Mouse (Mus musculus): Measurements from ENCODE around the gene Nxpe5. TPM values are rescaled to one million over a fixed set of nuclear protein-coding genes. Genes with fewer than 3 reads are reported as not detected.
"Not testable (repeated sequence)": the region's sequence is repeated elsewhere in the genome, so short reads cannot be mapped to it uniquely, and the experiment has no call there.

The Nxpe5 gene
- polyA plus RNA-seq, 1 experiment from 2014 or later = not detected

GRCm38 (mm10) chr5:138207253-138207652 is 18.4 kb upstream of the Nxpe5 start:
- 90% methylated on average over 1 of the region's 1 CpGs for WGBS
- no peak for ATAC-seq
- Histone ChIP-seq H3K27me3 (replicated peaks; ENCODE audit: control insufficient read depth, insufficient read depth, low read length) (no peaks in the 10 kb centered on the region), H3K9ac (replicated peaks; ENCODE audit: low read depth, low read length) (no peak overlapping the region), H3K4me1 (replicated peaks; ENCODE audit: control insufficient read depth, insufficient read depth, low read length) (no peaks in the 10 kb centered on the region), H3K27ac (ENCODE audit: low read length) (no peak overlapping the region), H3K36me3 (ENCODE audit: control insufficient read depth, insufficient read depth) (no peaks in the 10 kb centered on the region), H3K4me3 (replicated peaks; ENCODE audit: low read length) (no peak overlapping the region), H3K9me3 (ENCODE audit: control insufficient read depth, low read length) (peaks cover 4% of the 10 kb centered on the region; the same call in 1 of the 2 replicates), H3K4me2 (ENCODE audit: low read length) (no peak overlapping the region)

- H3K4me1 ChIP-seq (replicated peaks; ENCODE audit: control insufficient read depth, insufficient read depth, low read length) = no peaks in the 10 kb centered on the region
- H3K4me2 ChIP-seq (ENCODE audit: low read length) = no peak overlapping the region
- no peak overlapping the region for H3K4me3 ChIP-seq (replicated peaks; ENCODE audit: low read length)
- H3K27me3 ChIP-seq (replicated peaks; ENCODE audit: control insufficient read depth, insufficient read depth, low read length) = no peaks in the 10 kb centered on the region
- H3K27ac ChIP-seq (ENCODE audit: low read length) = no peak overlapping the region
- H3K36me3 ChIP-seq (ENCODE audit: control insufficient read depth, insufficient read depth) = no peaks in the 10 kb centered on the region
- H3K9ac ChIP-seq (replicated peaks; ENCODE audit: low read depth, low read length) = no peak overlapping the region
- WGBS = 88% methylated on average over 4 of the region's 4 CpGs
- ATAC-seq = no peak
- H3K9me3 ChIP-seq (ENCODE audit: control insufficient read depth, low read length) = peaks cover 4% of the 10 kb centered on the region; the same call in 1 of the 2 replicates
Measured at GRCm38 (mm10) chr5:138207873-138208272, 17.8 kb upstream of the Nxpe5 start.

- H3K4me3 ChIP-seq (replicated peaks; ENCODE audit: low read length); H3K4me1 ChIP-seq (replicated peaks; ENCODE audit: control insufficient read depth, insufficient read depth, low read length); H3K36me3 ChIP-seq (ENCODE audit: control insufficient read depth, insufficient read depth); H3K9ac ChIP-seq (replicated peaks; ENCODE audit: low read depth, low read length); H3K27ac ChIP-seq (ENCODE audit: low read length); ATAC-seq; H3K27me3 ChIP-seq (replicated peaks; ENCODE audit: control insufficient read depth, insufficient read depth, low read length); H3K9me3 ChIP-seq (ENCODE audit: control insufficient read depth, low read length); H3K4me2 ChIP-seq (ENCODE audit: low read length): not testable (repeated sequence)
- WGBS = 92% methylated on average over 13 of the region's 13 CpGs
Measured at GRCm38 (mm10) chr5:138216632-138217031, 9.1 kb upstream of the Nxpe5 start.

GRCm38 (mm10) chr5:138219864-138220263 is 5.8 kb upstream of the Nxpe5 start:
- 0 out of 2 replicates have a peak, but pooled peaks cover 2% of the 10 kb centered on the region for H3K9me3 ChIP-seq (ENCODE audit: control insufficient read depth, low read length)

GRCm38 (mm10) chr5:138222111-138222510 is 3.6 kb upstream of the Nxpe5 start:
- no peaks in the 10 kb centered on the region for H3K36me3 ChIP-seq (ENCODE audit: control insufficient read depth, insufficient read depth)
- H3K4me3 ChIP-seq (replicated peaks; ENCODE audit: low read length) = no peak overlapping the region
- no peak for ATAC-seq
- no peaks in the 10 kb centered on the region for H3K9me3 ChIP-seq (ENCODE audit: control insufficient read depth, low read length)
- no peaks in the 10 kb centered on the region for H3K4me1 ChIP-seq (replicated peaks; ENCODE audit: control insufficient read depth, insufficient read depth, low read length)
- no peak overlapping the region for H3K4me2 ChIP-seq (ENCODE audit: low read length)
- WGBS = 26% methylated on average over 4 of the region's 4 CpGs
- H3K27ac ChIP-seq (ENCODE audit: low read length) = no peak overlapping the region
- no peaks in the 10 kb centered on the region for H3K27me3 ChIP-seq (replicated peaks; ENCODE audit: control insufficient read depth, insufficient read depth, low read length)
- H3K9ac ChIP-seq (replicated peaks; ENCODE audit: low read depth, low read length) = no peak overlapping the region

More at GRCm38 (mm10) chr5:138219864-138220263, 5.8 kb upstream of the Nxpe5 start:
- H3K4me1 ChIP-seq (replicated peaks; ENCODE audit: control insufficient read depth, insufficient read depth, low read length) = no peaks in the 10 kb centered on the region
- ATAC-seq = no peak
- no peak overlapping the region for H3K4me2 ChIP-seq (ENCODE audit: low read length)
- H3K4me3 ChIP-seq (replicated peaks; ENCODE audit: low read length) = no peak overlapping the region
- no peak overlapping the region for H3K27ac ChIP-seq (ENCODE audit: low read length)
- no peaks in the 10 kb centered on the region for H3K36me3 ChIP-seq (ENCODE audit: control insufficient read depth, insufficient read depth)
- no peak overlapping the region for H3K9ac ChIP-seq (replicated peaks; ENCODE audit: low read depth, low read length)
- H3K27me3 ChIP-seq (replicated peaks; ENCODE audit: control insufficient read depth, insufficient read depth, low read length) = no peaks in the 10 kb centered on the region
- WGBS = 88% methylated on average over 2 of the region's 2 CpGs

GRCm38 (mm10) chr5:138223287-138223686 is 2.4 kb upstream of the Nxpe5 start:
- Histone ChIP-seq H3K9ac (replicated peaks; ENCODE audit: low read depth, low read length) (no peak overlapping the region), H3K36me3 (ENCODE audit: control insufficient read depth, insufficient read depth) (no peaks in the 10 kb centered on the region), H3K4me2 (ENCODE audit: low read length) (no peak overlapping the region), H3K4me1 (replicated peaks; ENCODE audit: control insufficient read depth, insufficient read depth, low read length) (no peaks in the 10 kb centered on the region), H3K4me3 (replicated peaks; ENCODE audit: low read length) (no peak overlapping the region), H3K27me3 (replicated peaks; ENCODE audit: control insufficient read depth, insufficient read depth, low read length) (no peaks in the 10 kb centered on the region), H3K27ac (ENCODE audit: low read length) (no peak overlapping the region), H3K9me3 (ENCODE audit: control insufficient read depth, low read length) (no peaks in the 10 kb centered on the region)
- ATAC-seq = no peak
- WGBS = 65% methylated on average over 3 of the region's 3 CpGs

- Histone ChIP-seq H3K4me1 (replicated peaks; ENCODE audit: control insufficient read depth, insufficient read depth, low read length) (no peaks in the 10 kb centered on the region), H3K27ac (ENCODE audit: low read length) (no peak overlapping the region), H3K4me2 (ENCODE audit: low read length) (no peak overlapping the region), H3K27me3 (replicated peaks; ENCODE audit: control insufficient read depth, insufficient read depth, low read length) (no peaks in the 10 kb centered on the region), H3K9me3 (ENCODE audit: control insufficient read depth, low read length) (no peaks in the 10 kb centered on the region), H3K4me3 (replicated peaks; ENCODE audit: low read length) (no peak overlapping the region), H3K9ac (replicated peaks; ENCODE audit: low read depth, low read length) (no peak overlapping the region), H3K36me3 (ENCODE audit: control insufficient read depth, insufficient read depth) (no peaks in the 10 kb centered on the region)
- 87% methylated on average over 4 of the region's 4 CpGs for WGBS
- ATAC-seq = no peak
Measured at GRCm38 (mm10) chr5:138226491-138226890, 793 bp downstream of the Nxpe5 start.

- Histone ChIP-seq H3K27ac (ENCODE audit: low read length) (no peak overlapping the region), H3K4me1 (replicated peaks; ENCODE audit: control insufficient read depth, insufficient read depth, low read length) (no peaks in the 10 kb centered on the region), H3K4me2 (ENCODE audit: low read length) (no peak overlapping the region), H3K9me3 (ENCODE audit: control insufficient read depth, low read length) (no peaks in the 10 kb centered on the region), H3K4me3 (replicated peaks; ENCODE audit: low read length) (no peak overlapping the region), H3K27me3 (replicated peaks; ENCODE audit: control insufficient read depth, insufficient read depth, low read length) (no peaks in the 10 kb centered on the region), H3K36me3 (ENCODE audit: control insufficient read depth, insufficient read depth) (no peaks in the 10 kb centered on the region), H3K9ac (replicated peaks; ENCODE audit: low read depth, low read length) (no peak overlapping the region)
- ATAC-seq = no peak
- WGBS = 75% methylated on average over 2 of the region's 2 CpGs
Measured at GRCm38 (mm10) chr5:138227367-138227766, 1.7 kb downstream of the Nxpe5 start.

GRCm38 (mm10) chr5:138228026-138228425 is 2.3 kb downstream of the Nxpe5 start:
- H3K27ac ChIP-seq (ENCODE audit: low read length) = no peak overlapping the region
- no peak for ATAC-seq
- WGBS = 52% methylated on average over 3 of the region's 3 CpGs

GRCm38 (mm10) chr5:138229511-138229910 is 3.8 kb downstream of the Nxpe5 start:
- Histone ChIP-seq H3K9me3 (ENCODE audit: control insufficient read depth, low read length) (no peaks in the 10 kb centered on the region), H3K36me3 (ENCODE audit: control insufficient read depth, insufficient read depth) (no peaks in the 10 kb centered on the region), H3K9ac (replicated peaks; ENCODE audit: low read depth, low read length) (no peak overlapping the region), H3K27ac (ENCODE audit: low read length) (no peak overlapping the region), H3K4me3 (replicated peaks; ENCODE audit: low read length) (no peak overlapping the region), H3K4me2 (ENCODE audit: low read length) (no peak overlapping the region), H3K4me1 (replicated peaks; ENCODE audit: control insufficient read depth, insufficient read depth, low read length) (no peaks in the 10 kb centered on the region), H3K27me3 (replicated peaks; ENCODE audit: control insufficient read depth, insufficient read depth, low read length) (no peaks in the 10 kb centered on the region)
- ATAC-seq = no peak
- WGBS = 91% methylated on average over 3 of the region's 3 CpGs

More at GRCm38 (mm10) chr5:138228026-138228425, 2.3 kb downstream of the Nxpe5 start:
- H3K27me3 ChIP-seq (replicated peaks; ENCODE audit: control insufficient read depth, insufficient read depth, low read length) = no peaks in the 10 kb centered on the region
- no peak overlapping the region for H3K4me2 ChIP-seq (ENCODE audit: low read length)
- no peaks in the 10 kb centered on the region for H3K4me1 ChIP-seq (replicated peaks; ENCODE audit: control insufficient read depth, insufficient read depth, low read length)
- no peaks in the 10 kb centered on the region for H3K36me3 ChIP-seq (ENCODE audit: control insufficient read depth, insufficient read depth)
- H3K9me3 ChIP-seq (ENCODE audit: control insufficient read depth, low read length) = no peaks in the 10 kb centered on the region
- no peak overlapping the region for H3K4me3 ChIP-seq (replicated peaks; ENCODE audit: low read length)
- H3K9ac ChIP-seq (replicated peaks; ENCODE audit: low read depth, low read length) = no peak overlapping the region
